Mouse (Mus musculus): ENCODE measurements around the gene Pip5k1a. TPM values are rescaled to one million over a fixed set of nuclear protein-coding genes. Genes with fewer than 3 reads are reported as not detected.

The Pip5k1a gene
- total RNA-seq (2021) (10 to 100 TPM; 15.8 to 16.8 TPM), polyA plus RNA-seq (2012; rRNA removed) (11.8 and 17.9 TPM in 2 replicates)
- long read RNA-seq, partial matches to known transcripts = 0 of 22 reads
- long read RNA-seq, other reads (novel, unspliced or antisense) = 21 of 22 reads

DNA sequence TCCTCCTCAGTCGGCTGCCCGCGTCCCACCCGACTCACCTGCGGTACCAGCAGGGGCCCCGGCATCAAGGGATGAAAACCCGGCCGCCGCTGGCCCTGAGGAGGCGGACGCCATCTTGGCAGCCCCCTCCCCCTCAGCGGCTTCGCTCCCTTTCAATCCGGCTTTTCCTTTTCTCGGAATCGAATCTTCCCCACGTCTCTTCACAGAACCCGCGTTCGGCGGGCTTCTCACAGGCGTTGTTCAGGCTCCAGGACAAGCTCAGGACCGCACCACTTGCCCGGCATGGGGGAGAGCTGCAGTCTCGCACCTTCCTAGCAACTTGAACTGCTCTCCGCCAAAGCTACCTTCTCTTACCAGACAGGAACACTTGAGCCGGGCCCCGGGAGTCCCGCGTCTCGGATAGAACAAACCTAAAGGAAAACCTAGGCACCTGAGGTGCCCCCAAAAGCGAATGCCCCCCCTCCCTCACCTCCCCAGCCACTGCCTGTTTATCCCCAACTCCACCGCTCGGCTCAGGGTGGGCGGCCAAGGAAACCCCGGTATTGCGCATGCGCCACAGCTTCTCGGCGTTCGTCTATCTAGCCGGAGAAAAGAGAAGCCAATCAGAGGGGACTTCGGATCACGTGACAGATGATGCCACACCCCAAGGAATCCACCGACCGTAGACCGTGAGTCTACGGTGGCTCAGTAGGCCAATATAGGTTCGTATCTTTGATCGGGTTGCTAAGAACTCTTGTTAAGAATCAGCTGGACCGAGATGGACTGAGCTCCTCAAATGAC lies at the start of gene Pip5k1a:
Gene Pip5k1a (minus strand): TSS at position 593 of the 780 bp plus-strand sequence.
- Histone ChIP-seq H3K9ac (ENCODE audit: low read depth, low read length) (peak within 1 kb of the TSS; percentile 84), H3K27me3 (ENCODE audit: control insufficient read depth, insufficient read depth, low read length) (no peaks in the 10 kb centered on the region), H3K36me3 (ENCODE audit: control insufficient read depth, insufficient read depth, low read length) (peaks cover 9% of the 10 kb centered on the region; the same call in 1 of the 2 replicates), H3K4me3 (peak within 1 kb of the TSS; percentile 82), H3K27ac (peak within 1 kb of the TSS; percentile 85), H3K4me1 (ENCODE audit: control insufficient read depth, insufficient read depth, low read length) (peaks cover 2% of the 10 kb centered on the region), H3K79me2 (replicated peaks; ENCODE audit: control insufficient read depth, insufficient read depth, low read length) (peaks cover 7% of the 10 kb centered on the region)
- peak; percentile 93 to 96 for DNase-seq
- peak; percentile 38 for TF ChIP-seq CTCF (IDR thresholded peaks at IDR 0.05)
- peak; percentile 92 for TF ChIP-seq EP300 (IDR thresholded peaks at IDR 0.05; ENCODE audit: insufficient read depth, low read depth, low read length)
- peak; percentile 88 for TF ChIP-seq POLR2A (IDR thresholded peaks at IDR 0.05; ENCODE audit: insufficient read depth, low read depth, low read length)
- WGBS = under 1% methylated on average over 51 of the region's 51 CpGs
- intact Hi-C loops (cut with DNase I) = loop anchor here (2.0 kb wide), 1 partner anchor 54 kb away; the partner anchor contains the start of gene Sema6c

GRCm38 (mm10) chr3:95153874-95154273 lies 47.1 kb upstream of the Pip5k1a start:
- WGBS = 36% methylated on average over 4 of the region's 4 CpGs
- intact Hi-C loops (cut with DNase I) = no loop called here
- TF ChIP-seq CTCF (IDR thresholded peaks at IDR 0.05) (peak; percentile 70), POLR2A (IDR thresholded peaks at IDR 0.05; ENCODE audit: insufficient read depth, low read depth, low read length) (no peak)
- Histone ChIP-seq H3K36me3 (ENCODE audit: control insufficient read depth, insufficient read depth, low read length) (no peaks in the 10 kb centered on the region), H3K27me3 (ENCODE audit: control insufficient read depth, insufficient read depth, low read length) (no peaks in the 10 kb centered on the region), H3K9ac (ENCODE audit: low read depth, low read length) (no peak overlapping the region), H3K4me1 (ENCODE audit: control insufficient read depth, insufficient read depth, low read length) (no peaks in the 10 kb centered on the region), H3K79me2 (replicated peaks; ENCODE audit: control insufficient read depth, insufficient read depth, low read length) (no peaks in the 10 kb centered on the region), H3K27ac (no peak overlapping the region), H3K4me3 (no peak overlapping the region)
- no peak for DNase-seq

GRCm38 (mm10) chr3:95147924-95148323 lies 41.2 kb upstream of the Pip5k1a start:
- no peak overlapping the region for H3K4me3 ChIP-seq
- 67% methylated on average over 3 of the region's 3 CpGs for WGBS
- no peaks in the 10 kb centered on the region for H3K27me3 ChIP-seq (ENCODE audit: control insufficient read depth, insufficient read depth, low read length)
- TF ChIP-seq POLR2A (IDR thresholded peaks at IDR 0.05; ENCODE audit: insufficient read depth, low read depth, low read length) (no peak), CTCF (IDR thresholded peaks at IDR 0.05) (no peak), EP300 (IDR thresholded peaks at IDR 0.05; ENCODE audit: insufficient read depth, low read depth, low read length) (no peak)
- DNase-seq = no peak
- intact Hi-C loops (cut with DNase I) = loop anchor here (5.0 kb wide), 1 partner anchor 39 kb away; no protein-coding TSS in a partner anchor
- H3K27ac ChIP-seq = no peak overlapping the region
- no peaks in the 10 kb centered on the region for H3K36me3 ChIP-seq (ENCODE audit: control insufficient read depth, insufficient read depth, low read length)
- no peak overlapping the region for H3K9ac ChIP-seq (ENCODE audit: low read depth, low read length)
- no peaks in the 10 kb centered on the region for H3K4me1 ChIP-seq (ENCODE audit: control insufficient read depth, insufficient read depth, low read length)
- H3K79me2 ChIP-seq (replicated peaks; ENCODE audit: control insufficient read depth, insufficient read depth, low read length) = no peaks in the 10 kb centered on the region

DNA sequence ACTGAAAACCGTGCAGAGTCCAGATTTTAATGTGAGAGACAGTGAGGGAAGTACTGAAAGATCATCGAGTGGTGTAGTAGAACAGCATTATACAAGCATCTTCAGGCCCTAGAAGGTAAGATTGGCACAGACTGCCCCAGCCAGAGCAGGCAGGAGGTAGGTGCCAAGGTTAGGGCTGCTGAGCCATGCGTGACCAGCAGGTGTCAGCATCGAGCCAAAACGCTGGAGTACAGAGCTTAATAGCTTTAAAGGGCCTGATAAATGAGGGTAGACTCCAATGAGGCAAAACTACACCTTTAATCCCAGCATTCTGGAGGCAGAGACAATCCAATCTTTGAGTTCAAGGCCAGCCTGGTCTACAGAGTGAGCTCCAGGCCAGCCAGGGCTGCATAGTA lies 35.9 kb upstream of the Pip5k1a start:
- Histone ChIP-seq H3K4me3 (no peak overlapping the region), H3K79me2 (replicated peaks; ENCODE audit: control insufficient read depth, insufficient read depth, low read length) (no peaks in the 10 kb centered on the region), H3K27ac (no peak overlapping the region), H3K9ac (ENCODE audit: low read depth, low read length) (no peak overlapping the region), H3K4me1 (ENCODE audit: control insufficient read depth, insufficient read depth, low read length) (no peaks in the 10 kb centered on the region), H3K27me3 (ENCODE audit: control insufficient read depth, insufficient read depth, low read length) (no peaks in the 10 kb centered on the region), H3K36me3 (ENCODE audit: control insufficient read depth, insufficient read depth, low read length) (no peaks in the 10 kb centered on the region)
- peak; percentile 88 to 92 for DNase-seq
- WGBS = 4% methylated on average over 5 of the region's 5 CpGs
- peak; percentile 99 for TF ChIP-seq CTCF (IDR thresholded peaks at IDR 0.05)
- TF ChIP-seq EP300 (IDR thresholded peaks at IDR 0.05; ENCODE audit: insufficient read depth, low read depth, low read length) = peak; percentile 91
- TF ChIP-seq POLR2A (IDR thresholded peaks at IDR 0.05; ENCODE audit: insufficient read depth, low read depth, low read length) = 0 out of 2 replicates have a peak, but pooled peaks have one; percentile 17
- intact Hi-C loops (cut with DNase I) = loop anchor here (1.0 to 5.0 kb wide), 5 partner anchors 18 to 121 kb away; partner anchors contain the start of genes Gabpb2, Psmd4 and Sema6c

DNA sequence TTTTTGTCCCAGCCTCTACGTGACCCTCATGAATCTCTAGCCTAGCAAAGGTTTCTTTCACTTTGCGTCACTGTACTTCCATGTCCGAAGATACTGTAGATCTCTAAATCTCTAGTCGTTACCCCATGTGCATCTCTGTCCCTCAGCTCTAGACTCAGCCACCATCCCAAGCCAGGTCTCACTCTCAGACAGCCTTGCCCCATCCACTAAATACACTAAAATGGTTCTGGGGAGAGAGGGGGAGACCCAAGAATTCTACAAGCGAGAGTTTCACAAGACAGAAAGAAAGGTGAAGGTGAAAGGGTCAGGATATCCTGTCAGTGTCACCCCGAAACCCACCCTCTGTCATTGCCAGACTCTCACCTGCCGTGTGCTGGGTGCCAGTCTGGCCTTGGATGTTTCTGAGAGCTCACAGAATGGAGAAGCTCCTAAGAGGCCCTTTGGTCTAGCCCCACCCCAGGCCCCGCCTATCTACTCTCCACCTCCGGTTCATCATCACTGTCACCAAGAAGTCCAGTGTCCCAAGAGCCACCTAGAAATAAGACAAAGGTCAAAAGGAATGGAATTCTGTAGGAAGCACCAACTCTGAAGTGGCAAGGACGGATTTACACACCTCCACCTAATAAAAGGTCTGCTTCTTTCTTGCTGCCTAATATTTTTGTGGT lies 35.4 kb upstream of the Pip5k1a start, which contains the start of gene Tnfaip8l2:
Gene Tnfaip8l2 (minus strand): TSS at position 409 of the 665 bp plus-strand sequence.
- intact Hi-C loops (cut with DNase I) = loop anchor here (1.0 to 5.0 kb wide), 5 partner anchors 19 to 121 kb away; partner anchors contain the start of genes Gabpb2, Psmd4 and Sema6c
- Histone ChIP-seq H3K27ac (peak within 1 kb of the TSS; percentile 12; the same call in 1 of the 2 replicates), H3K36me3 (ENCODE audit: control insufficient read depth, insufficient read depth, low read length) (no peaks in the 10 kb centered on the region), H3K4me3 (no peak within 1 kb of the TSS), H3K9ac (ENCODE audit: low read depth, low read length) (no peak within 1 kb of the TSS), H3K79me2 (replicated peaks; ENCODE audit: control insufficient read depth, insufficient read depth, low read length) (no peaks in the 10 kb centered on the region), H3K4me1 (ENCODE audit: control insufficient read depth, insufficient read depth, low read length) (no peaks in the 10 kb centered on the region), H3K27me3 (ENCODE audit: control insufficient read depth, insufficient read depth, low read length) (no peaks in the 10 kb centered on the region)
- WGBS = 82% methylated on average over 10 of the region's 10 CpGs
- TF ChIP-seq POLR2A (IDR thresholded peaks at IDR 0.05; ENCODE audit: insufficient read depth, low read depth, low read length) (peak; percentile 54; the same call in 1 of the 2 replicates), EP300 (IDR thresholded peaks at IDR 0.05; ENCODE audit: insufficient read depth, low read depth, low read length) (no peak)
- peak in 1 of 2 experiments; percentile 69 for DNase-seq

Data from heart, adult 2 months (tissue).